Mouse (Mus musculus): ENCODE data around the gene Tubgcp6. TPM values are rescaled to one million over a fixed set of nuclear protein-coding genes. Genes with fewer than 3 reads are reported as not detected.

The Tubgcp6 gene
- total RNA-seq, 1 experiment from 2014 or later, result 49.6 TPM

Other genes starting within 250 kb of the Tubgcp6 start
- not detected in 2 replicates for gene Ttll8, start 168.7 kb downstream of the Tubgcp6 start, total RNA-seq (2017)
- gene Mlc1, start 144.1 kb downstream of the Tubgcp6 start, total RNA-seq (2017), result not detected in 2 replicates
- gene Mov10l1, start 140.2 kb downstream of the Tubgcp6 start, total RNA-seq (2017), result not detected in 2 replicates
- not detected in 2 replicates for gene Panx2, start 63.4 kb downstream of the Tubgcp6 start, total RNA-seq (2017)
- gene Trabd, start 48.0 kb downstream of the Tubgcp6 start, total RNA-seq (2017), result 47.6 and 55.9 TPM in 2 replicates
- gene Selenoo, start 34.0 kb downstream of the Tubgcp6 start, total RNA-seq (2017), result 22.9 and 26.8 TPM in 2 replicates
- gene Hdac10, start 5.6 kb upstream of the Tubgcp6 start, total RNA-seq (2017), result 53.8 and 58.4 TPM in 2 replicates
- 6.9 and 9.0 TPM in 2 replicates for gene Mapk12, start 17.6 kb upstream of the Tubgcp6 start, total RNA-seq (2017)
- 47.4 and 48.7 TPM in 2 replicates for gene Mapk11, start 26.5 kb upstream of the Tubgcp6 start, total RNA-seq (2017)
- gene Plxnb2, start 57.7 kb upstream of the Tubgcp6 start, total RNA-seq (2017), result 15.7 and 18.9 TPM in 2 replicates
- gene Dennd6b, start 73.4 kb upstream of the Tubgcp6 start, total RNA-seq (2017), result 14.3 and 14.5 TPM in 2 replicates
- 40.1 and 41.9 TPM in 2 replicates for gene Ppp6r2, start 88.4 kb upstream of the Tubgcp6 start, total RNA-seq (2017)
- 116 and 134 TPM in 2 replicates for gene Sbf1, start 192.2 kb upstream of the Tubgcp6 start, total RNA-seq (2017)
- not detected in 2 replicates for gene Adm2, start 199.6 kb upstream of the Tubgcp6 start, total RNA-seq (2017)
- gene Miox, start 211.3 kb upstream of the Tubgcp6 start, total RNA-seq (2017), result not detected in 2 replicates
- 30.7 and 41.3 TPM in 2 replicates for gene Lmf2, start 232.5 kb upstream of the Tubgcp6 start, total RNA-seq (2017)
- 75.0 and 93.6 TPM in 2 replicates for gene Ncaph2, start 232.6 kb upstream of the Tubgcp6 start, total RNA-seq (2017)

All from neutrophil, adult 5-6 weeks (primary cell).